Mouse (Mus musculus): ENCODE data around the gene Lactb.

GRCm38 (mm10) chr9:66990046-66990445 is 14.8 kb upstream of the Lactb start:
- TF ChIP-seq HCFC1 (IDR thresholded peaks at IDR 0.05; ENCODE audit: low read depth, low read length), result no peak
- no peak for TF ChIP-seq POLR2A (IDR thresholded peaks at IDR 0.05; ENCODE audit: low read depth, low read length)
- no peak for TF ChIP-seq CHD1 (IDR thresholded peaks at IDR 0.05; ENCODE audit: low read depth, low read length)
- TF ChIP-seq EP300 (IDR thresholded peaks at IDR 0.05; ENCODE audit: low read length), result peak; percentile 95
- TF ChIP-seq MEF2A (IDR thresholded peaks at IDR 0.05; ENCODE audit: borderline replicate concordance, low read depth, low read length), result peak; percentile 56
- no peak for TF ChIP-seq NELFE (IDR thresholded peaks at IDR 0.05; ENCODE audit: low read depth, low read length)
- no peak for TF ChIP-seq SMC3 (IDR thresholded peaks at IDR 0.05; ENCODE audit: low read depth, low read length)
- no peak for TF ChIP-seq CTCF (conservative IDR thresholded peaks at IDR 0.05 in 1 of 2, IDR thresholded peaks at IDR 0.05 in 1 of 2; ENCODE audit: low read depth in 2 of 2, low read length in 2 of 2)
- TF ChIP-seq USF2 (conservative IDR thresholded peaks at IDR 0.05; ENCODE audit: low read depth, low read length), result peak; percentile 48
- no peak for TF ChIP-seq E2F4 (IDR thresholded peaks at IDR 0.05; ENCODE audit: insufficient replicate concordance, low read depth, low read length)
- TF ChIP-seq ETS1 (conservative IDR thresholded peaks at IDR 0.05; ENCODE audit: low read depth, low read length), result peak; percentile 98
- TF ChIP-seq MAX (IDR thresholded peaks at IDR 0.05; ENCODE audit: low read length), result peak; percentile 90

Data from CH12.LX (cell line).